Mouse (Mus musculus) forebrain, embryonic 14.5 days (tissue): ENCODE measurements at regions not wholly inside any gene's neighbourhood (a gene's known extent, or its start where the extent isn't known, plus 50 kb on each side); places are given as distances from the start of the nearest gene placed in this dataset.
A peak's percentile ranks its signal among the peaks of the same experiment; 100 is the strongest.

Experiments used
- ATAC-seq: fragments of 200-750 bp; cut with Nextera tagmentation; 2 replicates; pipeline ENCODE4 v1.8.0; 2017; ENCODE audit warnings: mild to moderate bottlenecking, moderate library complexity
- DNase-seq: peaks from one replicate; pipeline ENCODE4 v3.0.0-alpha.2; 2015; ENCODE audit warnings: low spot score
- H3K27ac ChIP-seq: fragments of 300-500 bp; sonication (generic); 2 replicates; pipeline ENCODE4 v1.5.1; 2014; ENCODE audit warnings: low read depth, mild to moderate bottlenecking, control low read depth, low read length, moderate library complexity
- H3K27me3 ChIP-seq: fragments of 300-500 bp; sonication (generic); replicated peaks from 2 replicates; pipeline ENCODE4 v1.6.1; 2014; ENCODE audit warnings: low read length, control low read depth, mixed read lengths; ENCODE audit not compliant: control insufficient read depth, insufficient read depth
- H3K36me3 ChIP-seq: fragments of 300-500 bp; sonication (generic); 2 replicates; pipeline ENCODE4 v1.6.1; 2014; ENCODE audit warnings: low read length, control low read depth; ENCODE audit not compliant: control insufficient read depth, insufficient read depth
- H3K4me1 ChIP-seq: fragments of 300-500 bp; sonication (generic); 2 replicates; pipeline ENCODE4 v1.6.1; 2014; ENCODE audit warnings: antibody characterized with exemption, low read length, control low read depth; ENCODE audit not compliant: control insufficient read depth, insufficient read depth
- H3K4me2 ChIP-seq: fragments of 300-500 bp; sonication (generic); 2 replicates; pipeline ENCODE4 v1.6.1; 2014; ENCODE audit warnings: mild to moderate bottlenecking, control low read depth, low read length
- H3K4me3 ChIP-seq: fragments of 300-500 bp; sonication (generic); 2 replicates; pipeline ENCODE4 v1.5.1; 2014; ENCODE audit warnings: low read depth, low read length, control low read depth
- H3K9ac ChIP-seq: fragments of 300-500 bp; sonication (generic); 2 replicates; pipeline ENCODE4 v1.6.1; 2014; ENCODE audit warnings: mild to moderate bottlenecking, low read length, control low read depth, moderate library complexity
- H3K9me3 ChIP-seq: fragments of 300-500 bp; sonication (generic); replicated peaks from 2 replicates; pipeline ENCODE4 v1.6.1; 2016; ENCODE audit warnings: low read length, control low read depth, mixed read lengths; ENCODE audit not compliant: control insufficient read depth
- WGBS: fragments of 180-500 bp; shearing (Covaris S2); extraction: QIAGEN DNeasy Blood & Tissue Kit; methylation state at CpG from one replicate; pipeline ENCODE4 v1.1.7; 2014; 5-methylcytosine and 5-hydroxymethylcytosine counted together

DNA sequence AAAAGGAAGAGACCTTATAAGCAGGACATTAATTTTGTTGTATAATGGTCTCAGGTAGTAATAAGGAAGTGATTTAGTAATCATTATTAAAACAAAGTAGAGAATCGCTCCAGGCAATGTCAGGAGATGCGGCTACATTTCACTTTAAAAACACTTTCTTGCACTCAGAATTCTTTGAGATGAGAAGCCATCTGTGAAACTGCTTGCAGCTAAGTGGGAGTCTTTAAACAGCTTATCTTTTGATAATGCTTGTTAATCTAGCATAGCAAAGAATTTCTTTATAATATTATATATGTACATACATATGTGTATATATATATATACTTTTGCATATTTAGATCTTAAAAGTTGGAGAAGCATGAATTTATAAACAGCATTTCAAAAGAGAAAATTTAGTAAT lies 133.1 kb upstream of the Klf6 start:
- H3K9ac ChIP-seq, result no peak overlapping the region
- no peak overlapping the region for H3K4me2 ChIP-seq
- WGBS, result 92% methylated on average over 2 of the region's 2 CpGs
- H3K4me1 ChIP-seq, result peaks cover 6% of the 10 kb centered on the region; the same call in 1 of the 2 replicates
- H3K27me3 ChIP-seq, result no peaks in the 10 kb centered on the region
- DNase-seq (no peak), ATAC-seq (no peak)
- H3K27ac ChIP-seq, result no peak overlapping the region
- H3K36me3 ChIP-seq, result no peaks in the 10 kb centered on the region
- no peak overlapping the region for H3K4me3 ChIP-seq
- no peaks in the 10 kb centered on the region for H3K9me3 ChIP-seq

GRCm38 (mm10) chr13:5728808-5729207 lies 132.5 kb upstream of the Klf6 start:
- no peaks in the 10 kb centered on the region for H3K9me3 ChIP-seq
- no peaks in the 10 kb centered on the region for H3K27me3 ChIP-seq
- H3K4me2 ChIP-seq, result no peak overlapping the region
- ATAC-seq (peak; percentile 74), DNase-seq (peak; percentile 38)
- peaks cover 6% of the 10 kb centered on the region; the same call in 1 of the 2 replicates for H3K4me1 ChIP-seq
- H3K36me3 ChIP-seq, result no peaks in the 10 kb centered on the region
- WGBS, result 5% methylated on average over 1 of the region's 1 CpGs
- H3K27ac ChIP-seq, result no peak overlapping the region
- H3K9ac ChIP-seq, result no peak overlapping the region
- no peak overlapping the region for H3K4me3 ChIP-seq

DNA sequence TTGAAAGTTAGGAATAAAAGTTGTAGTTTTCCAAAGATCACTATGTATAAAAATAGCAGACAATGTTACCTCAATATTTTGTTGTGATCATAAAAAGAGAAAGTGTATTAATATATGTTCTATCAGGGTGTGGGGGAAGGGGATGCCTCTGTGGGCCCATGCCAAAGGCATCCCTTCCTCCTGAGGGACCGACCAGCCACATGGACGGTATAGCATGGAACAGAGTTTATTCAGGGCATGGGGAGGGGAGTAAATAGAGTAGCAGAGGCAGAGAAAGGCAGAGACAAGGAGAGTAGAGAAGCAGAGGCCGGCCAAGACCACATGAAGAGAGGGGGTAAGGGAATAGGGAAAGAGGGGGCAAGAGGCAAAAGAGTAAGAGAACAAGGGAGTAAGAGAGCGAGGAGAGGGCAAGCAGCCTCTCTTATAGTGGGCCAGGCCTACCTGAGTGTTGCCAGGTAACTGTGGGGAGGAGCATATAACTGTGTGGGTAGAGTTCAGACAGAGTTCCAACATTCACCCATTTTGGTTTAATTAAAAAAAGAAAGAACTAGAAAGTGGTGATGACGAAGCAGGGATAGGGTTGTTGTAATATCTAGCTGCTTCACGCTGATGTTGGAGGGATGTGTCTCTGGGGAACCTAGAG lies 131.7 kb upstream of the Klf6 start:
- no peak overlapping the region for H3K9ac ChIP-seq

DNA sequence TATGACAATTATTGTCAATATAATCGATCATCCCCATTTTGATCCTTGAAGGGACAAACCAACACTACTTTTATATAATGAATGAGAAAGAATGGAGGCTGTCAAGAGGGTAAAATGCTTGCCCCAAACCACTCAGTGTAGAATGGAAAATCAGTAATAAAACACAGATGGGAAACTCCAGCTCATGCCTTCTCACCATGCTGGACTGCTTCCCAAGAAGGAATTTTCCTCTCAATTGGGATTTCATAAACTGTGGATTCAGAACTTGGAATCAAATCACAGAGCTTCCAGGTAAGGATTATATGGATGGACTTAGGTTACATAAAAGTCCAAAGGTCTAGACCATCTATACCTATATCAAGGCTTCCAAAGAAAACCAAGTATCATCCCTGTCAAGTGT lies 129.1 kb upstream of the Klf6 start:
- 91% methylated on average over 1 of the region's 1 CpGs for WGBS
- Histone ChIP-seq H3K36me3 (no peaks in the 10 kb centered on the region), H3K27ac (no peak overlapping the region), H3K4me3 (no peak overlapping the region), H3K27me3 (no peaks in the 10 kb centered on the region), H3K9me3 (no peaks in the 10 kb centered on the region), H3K4me1 (peaks cover 6% of the 10 kb centered on the region; the same call in 1 of the 2 replicates), H3K4me2 (no peak overlapping the region), H3K9ac (no peak overlapping the region)
- no peak for DNase-seq
- ATAC-seq, result no peak

More for the DNA sequence above, 131.7 kb upstream of the Klf6 start:
- H3K4me3 ChIP-seq, result no peak overlapping the region
- no peaks in the 10 kb centered on the region for H3K36me3 ChIP-seq
- ATAC-seq, result peak; percentile 42; the same call in 1 of the 2 replicates
- H3K27me3 ChIP-seq, result no peaks in the 10 kb centered on the region
- WGBS, result 78% methylated on average over 6 of the region's 6 CpGs
- DNase-seq, result no peak
- no peak overlapping the region for H3K4me2 ChIP-seq
- H3K9me3 ChIP-seq, result no peaks in the 10 kb centered on the region
- no peak overlapping the region for H3K27ac ChIP-seq
- H3K4me1 ChIP-seq, result peaks cover 6% of the 10 kb centered on the region; the same call in 1 of the 2 replicates

- H3K27ac ChIP-seq, result no peak overlapping the region
- H3K9me3 ChIP-seq, result no peaks in the 10 kb centered on the region
- no peak for DNase-seq
- ATAC-seq, result no peak
- no peak overlapping the region for H3K4me3 ChIP-seq
- no peak overlapping the region for H3K9ac ChIP-seq
- no peaks in the 10 kb centered on the region for H3K27me3 ChIP-seq
- H3K4me2 ChIP-seq, result no peak overlapping the region
- H3K36me3 ChIP-seq, result no peaks in the 10 kb centered on the region
- H3K4me1 ChIP-seq, result no peaks in the 10 kb centered on the region
Observed at GRCm38 (mm10) chr13:5735027-5735624, 126.2 kb upstream of the Klf6 start.

- Histone ChIP-seq H3K36me3 (no peaks in the 10 kb centered on the region), H3K4me1 (no peaks in the 10 kb centered on the region), H3K4me3 (no peak overlapping the region), H3K9ac (no peak overlapping the region), H3K27me3 (no peaks in the 10 kb centered on the region), H3K27ac (no peak overlapping the region), H3K9me3 (no peaks in the 10 kb centered on the region), H3K4me2 (no peak overlapping the region)
- DNase-seq, result no peak
- 93% methylated on average over 6 of the region's 6 CpGs for WGBS
- no peak for ATAC-seq
Observed at GRCm38 (mm10) chr13:5736472-5736871, 124.8 kb upstream of the Klf6 start.

DNA sequence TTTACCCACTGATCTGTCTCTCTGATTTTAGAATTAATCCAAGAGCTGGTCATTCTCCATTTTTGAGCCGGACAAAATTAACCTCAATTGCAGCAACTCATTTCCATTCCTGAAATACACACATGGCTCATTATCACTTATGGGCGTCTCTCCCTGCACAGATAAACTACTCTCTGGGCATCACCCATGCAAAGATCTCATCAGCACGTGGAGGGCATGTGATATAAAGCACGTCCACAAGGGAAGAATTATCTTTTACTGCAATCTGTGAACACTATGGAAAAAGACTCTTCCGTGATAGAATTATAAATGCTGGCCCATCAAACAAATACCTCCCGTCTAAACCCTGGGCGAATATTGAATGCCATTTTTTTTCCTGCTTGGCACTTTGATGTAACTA lies 124.1 kb upstream of the Klf6 start:
- DNase-seq (no peak), ATAC-seq (no peak)
- Histone ChIP-seq H3K4me2 (no peak overlapping the region), H3K36me3 (no peaks in the 10 kb centered on the region), H3K4me3 (no peak overlapping the region), H3K9ac (no peak overlapping the region), H3K9me3 (no peaks in the 10 kb centered on the region), H3K27ac (no peak overlapping the region), H3K27me3 (no peaks in the 10 kb centered on the region), H3K4me1 (no peaks in the 10 kb centered on the region)
- 86% methylated on average over 7 of the region's 7 CpGs for WGBS

GRCm38 (mm10) chr13:5740805-5741204 lies 120.5 kb upstream of the Klf6 start:
- H3K4me1 ChIP-seq, result no peaks in the 10 kb centered on the region
- WGBS, result 80% methylated on average over 1 of the region's 1 CpGs
- no peak overlapping the region for H3K27ac ChIP-seq
- H3K9me3 ChIP-seq, result no peaks in the 10 kb centered on the region
- H3K4me3 ChIP-seq, result no peak overlapping the region
- DNase-seq (no peak), ATAC-seq (no peak)
- no peak overlapping the region for H3K9ac ChIP-seq
- H3K36me3 ChIP-seq, result no peaks in the 10 kb centered on the region
- no peak overlapping the region for H3K4me2 ChIP-seq
- H3K27me3 ChIP-seq, result no peaks in the 10 kb centered on the region

- Histone ChIP-seq H3K27me3 (no peaks in the 10 kb centered on the region), H3K4me1 (no peaks in the 10 kb centered on the region), H3K4me3 (no peak overlapping the region), H3K36me3 (no peaks in the 10 kb centered on the region), H3K9ac (no peak overlapping the region), H3K27ac (no peak overlapping the region), H3K4me2 (no peak overlapping the region), H3K9me3 (no peaks in the 10 kb centered on the region)
- no peak for ATAC-seq
- WGBS, result 80% methylated on average over 6 of the region's 6 CpGs
- DNase-seq, result no peak
Observed at GRCm38 (mm10) chr13:5744949-5745348, 116.3 kb upstream of the Klf6 start.
